Mouse (Mus musculus) E14TG2a.4 (cell line): ENCODE measurements around the gene Cd79b.

ENCODE experiments used
- CTCF ChIP-seq: conservative IDR thresholded peaks from 2 replicates; pipeline ENCODE4 v1.5.1; 2014; ENCODE audit warnings: low read length
- NANOG ChIP-seq: IDR thresholded peaks from 2 replicates; pipeline ENCODE4 v1.6.1; 2014; ENCODE audit warnings: borderline replicate concordance, low read length, mixed read lengths
- POU5F1 ChIP-seq: IDR thresholded peaks from 2 replicates; pipeline ENCODE4 v1.6.1; 2014; ENCODE audit warnings: low read length, borderline replicate concordance

DNA sequence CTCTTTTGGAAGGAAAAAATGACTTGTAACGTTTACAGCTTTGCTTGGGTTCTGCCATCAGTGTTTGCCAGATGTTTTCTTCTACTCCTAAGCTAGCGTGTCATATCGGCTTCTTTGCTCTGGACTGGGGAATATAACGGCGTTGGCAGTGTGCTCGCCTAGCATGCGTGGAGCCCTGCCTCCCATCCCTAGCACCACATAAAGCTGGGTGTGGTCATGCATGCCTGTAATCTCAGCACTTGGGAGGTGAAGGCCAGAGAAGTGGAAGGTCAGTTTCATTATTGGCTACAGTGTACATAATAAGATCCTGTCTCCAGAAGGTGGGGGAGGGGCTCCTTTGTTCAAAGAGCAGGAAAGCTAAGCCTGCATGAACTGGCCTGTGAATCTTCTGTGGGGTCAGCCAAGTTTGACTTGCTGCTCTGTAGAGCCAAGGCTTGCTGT lies 39.6 kb downstream of the Cd79b start:
- TF ChIP-seq CTCF (no peak), NANOG (no peak), POU5F1 (no peak)
